Mouse (Mus musculus): ENCODE measurements around the gene Gjb1. TPM values are rescaled to one million over a fixed set of nuclear protein-coding genes. Genes with fewer than 3 reads are reported as not detected.

The Gjb1 gene
- polyA plus RNA-seq (2015; fragmentation: Nextera tagmentation; extraction: Ambion mirVana): 0.33 and 0.44 TPM in 2 replicates

DNA sequence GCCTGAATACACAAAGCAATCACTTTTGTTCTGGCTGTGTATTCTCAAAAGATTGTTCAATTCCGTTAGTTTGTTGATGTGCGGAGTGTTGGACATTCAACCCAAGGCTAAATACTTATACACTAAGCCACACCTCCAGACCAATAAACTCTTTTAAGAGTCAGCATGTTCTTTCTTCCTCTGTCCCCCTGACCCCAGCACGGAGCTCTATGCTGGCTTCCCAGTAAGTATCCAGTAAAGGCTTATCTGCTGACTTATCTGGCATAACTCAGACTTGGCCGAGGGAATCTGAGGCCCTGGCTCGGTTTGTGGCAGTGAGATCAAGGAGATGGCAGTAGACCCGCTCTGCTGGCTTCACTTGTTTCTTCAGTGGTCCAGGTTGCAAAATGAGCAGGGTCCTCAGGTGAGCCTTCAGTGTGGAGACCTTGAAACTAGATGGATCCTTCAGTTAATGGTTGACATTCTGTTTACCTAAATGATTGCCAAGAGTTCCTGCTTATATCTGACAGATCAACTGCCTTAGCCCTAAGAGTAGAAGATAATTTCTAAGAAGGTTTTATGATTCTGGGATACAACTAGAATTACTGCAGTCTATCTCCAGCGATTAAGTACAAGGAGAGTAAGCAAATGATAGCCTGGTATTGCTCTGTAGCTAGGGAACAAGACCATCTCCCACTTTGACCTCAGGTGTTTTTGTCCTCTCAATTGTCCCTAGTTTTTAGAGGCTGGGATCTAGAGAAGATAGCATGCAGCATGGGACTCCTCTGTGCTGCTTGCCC is at the start of gene Gjb1:
Gene Gjb1 (plus strand): TSS at position 189 of the 779 bp plus-strand sequence.

GRCm38 (mm10) chrX:101420700-101421095 is 44.5 kb downstream of the Gjb1 start, which contains the start of gene Zmym3:
Gene Zmym3 (minus strand): TSS chrX:101420849.

GRCm38 (mm10) chrX:101429142-101429949 is 53.2 kb downstream of the Gjb1 start, which contains the start of gene Nono:
Gene Nono (plus strand): TSS chrX:101429318.

Other genes with a start within 250 kb of the Gjb1 start
- gene Snx12, start 153.8 kb upstream of the Gjb1 start, polyA plus RNA-seq (2015; fragmentation: Nextera tagmentation; extraction: Ambion mirVana): 33.3 and 36.4 TPM in 2 replicates
- gene Foxo4, start 121.8 kb upstream of the Gjb1 start, polyA plus RNA-seq (2015; fragmentation: Nextera tagmentation; extraction: Ambion mirVana): 3.1 and 3.7 TPM in 2 replicates
- gene Gm614, start 112.4 kb upstream of the Gjb1 start, polyA plus RNA-seq (2015; fragmentation: Nextera tagmentation; extraction: Ambion mirVana): not detected in 2 replicates
- gene Il2rg, start 108.1 kb upstream of the Gjb1 start, polyA plus RNA-seq (2015; fragmentation: Nextera tagmentation; extraction: Ambion mirVana): 11.1 and 14.7 TPM in 2 replicates
- gene Gm20489, start 107.4 kb upstream of the Gjb1 start, polyA plus RNA-seq (2015; fragmentation: Nextera tagmentation; extraction: Ambion mirVana): not detected in 2 replicates
- gene Med12, start 102.3 kb upstream of the Gjb1 start, polyA plus RNA-seq (2015; fragmentation: Nextera tagmentation; extraction: Ambion mirVana): 14.7 and 19.2 TPM in 2 replicates
- gene Nlgn3, start 77.2 kb upstream of the Gjb1 start, polyA plus RNA-seq (2015; fragmentation: Nextera tagmentation; extraction: Ambion mirVana): 1.1 and 1.4 TPM in 2 replicates
- 9.3 and 11.1 TPM in 2 replicates for gene Zmym3, start 44.5 kb downstream of the Gjb1 start, polyA plus RNA-seq (2015; fragmentation: Nextera tagmentation; extraction: Ambion mirVana)
- gene Nono, start 52.9 kb downstream of the Gjb1 start, polyA plus RNA-seq (2015; fragmentation: Nextera tagmentation; extraction: Ambion mirVana): 118 and 122 TPM in 2 replicates
- 1,002 and 1,222 TPM in 2 replicates for gene Itgb1bp2, start 72.7 kb downstream of the Gjb1 start, polyA plus RNA-seq (2015; fragmentation: Nextera tagmentation; extraction: Ambion mirVana)
- gene Taf1, start 156.4 kb downstream of the Gjb1 start, polyA plus RNA-seq (2015; fragmentation: Nextera tagmentation; extraction: Ambion mirVana): 3.2 and 4.3 TPM in 2 replicates